9 mouse cellular contexts compared by ENCODE assay signal in the genomic region with DNA sequence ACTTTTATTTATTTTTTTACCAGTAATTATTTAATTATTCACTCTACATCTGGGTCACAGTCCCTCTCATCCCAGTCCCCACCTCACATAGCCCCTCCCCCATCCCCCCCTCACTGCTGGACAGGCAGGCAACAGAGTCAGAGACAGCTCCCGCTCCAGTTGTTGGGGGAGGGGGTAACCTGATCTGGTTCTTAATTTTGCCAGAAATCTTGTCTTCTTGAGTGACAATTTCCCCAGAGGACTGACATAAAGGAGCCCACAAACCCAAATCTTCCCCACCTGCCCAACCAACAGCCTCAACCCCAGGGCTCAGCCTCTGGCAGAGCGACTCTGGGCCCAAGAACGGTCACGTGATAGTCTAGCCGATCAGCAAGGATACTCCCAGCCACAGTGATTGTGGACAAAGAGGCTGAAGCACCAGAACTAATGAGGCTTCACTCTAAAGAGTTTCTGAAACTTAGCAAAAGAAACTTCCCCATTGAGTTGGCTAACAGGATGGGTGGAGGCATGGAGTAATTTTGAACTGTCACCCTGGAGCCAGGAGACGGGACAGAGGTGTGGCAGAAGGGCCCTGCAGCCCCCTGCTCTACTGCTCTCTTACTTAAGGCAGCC. TPM values are rescaled to one million over a fixed set of nuclear protein-coding genes. Genes with fewer than 3 reads are reported as not detected.
DNase-seq lines count a peak whose midpoint lies in the region; ATAC-seq and TF ChIP-seq lines count a peak whose summit lies in the region.
"Had no signal": no experiment of that assay in that cellular context is flagged by ENCODE, and none has a peak within 500 bp of the region (broad histone marks: within the 10 kb centered on the region; RNA-seq: fewer than 3 reads in every experiment).

No protein-coding gene starts in this region.

- peak overlapping the region; percentile 47; the same call in 1 of the 2 replicates for H3K27ac ChIP-seq in kidney, postnatal 0 days
- H3K27ac ChIP-seq in limb, embryonic 15.5 days: peak overlapping the region; percentile 60

- 0 out of 2 replicates have a peak, but pooled peaks cover 3% of the 10 kb centered on the region for H3K36me3 ChIP-seq in kidney, postnatal 0 days (ENCODE audit: insufficient read depth, low read length)
- peaks cover 7% of the 10 kb centered on the region; the same call in 1 of the 2 replicates for H3K36me3 ChIP-seq in limb, embryonic 15.5 days

- TF ChIP-seq CTCF in kidney, postnatal 0 days (IDR thresholded peaks at IDR 0.05; ENCODE audit: low read depth): no peak

- no peaks in the 10 kb centered on the region for H3K9me3 ChIP-seq in kidney, postnatal 0 days (replicated peaks; ENCODE audit: low read length)
- H3K9me3 ChIP-seq in limb, embryonic 15.5 days: no peaks in the 10 kb centered on the region

- no peak overlapping the region for H3K9ac ChIP-seq in kidney, postnatal 0 days (ENCODE audit: low read depth, low read length)
- no peak overlapping the region for H3K9ac ChIP-seq in limb, embryonic 15.5 days

- H3K27me3 ChIP-seq in kidney, postnatal 0 days (ENCODE audit: insufficient read depth, low read length): no peaks in the 10 kb centered on the region
- H3K27me3 ChIP-seq in limb, embryonic 15.5 days: no peaks in the 10 kb centered on the region

- peak; percentile 39 for DNase-seq in cerebellum, adult 11-12 months
- no peak for DNase-seq in cerebellum, postnatal 4 days (ENCODE audit: low spot score in 2 of 2)
- peak; percentile 32 for DNase-seq in kidney, postnatal 0 days (ENCODE audit: low spot score)
- DNase-seq in kidney, postnatal 4 days: no peak
- DNase-seq in Muller cell, postnatal 12 days (ENCODE audit: inconsistent ontology term): peak; percentile 19
- no peak for DNase-seq in left cerebral cortex, adult 9 months (ENCODE audit: low spot score in 2 of 2)
- no peak for DNase-seq in yolk sac, embryonic 10.5 days (ENCODE audit: low spot score)
- DNase-seq: gastrocnemius, postnatal 14 days had no signal

- H3K4me2 ChIP-seq in kidney, postnatal 0 days (ENCODE audit: low read length): no peak overlapping the region
- no peak overlapping the region for H3K4me2 ChIP-seq in limb, embryonic 15.5 days

- no peak overlapping the region for H3K4me3 ChIP-seq in kidney, postnatal 0 days (replicated peaks; ENCODE audit: low read depth, low read length)
- H3K4me3 ChIP-seq in limb, embryonic 15.5 days: no peak overlapping the region

- ATAC-seq in kidney, postnatal 0 days (replicated peaks; ENCODE audit: low FRiP score, low read depth): no peak
- no peak for ATAC-seq in limb, embryonic 15.5 days (ENCODE audit: insufficient number of reproducible peaks, low FRiP score, low TSS enrichment, low read depth)

- peaks cover 28% of the 10 kb centered on the region for H3K4me1 ChIP-seq in kidney, postnatal 0 days (replicated peaks; ENCODE audit: insufficient read depth, low read length)
- H3K4me1 ChIP-seq in limb, embryonic 15.5 days: peaks cover 27% of the 10 kb centered on the region

- 33% methylated on average over 6 of the region's 6 CpGs for WGBS in kidney, postnatal 0 days
- WGBS in limb, embryonic 15.5 days: 55% methylated on average over 6 of the region's 6 CpGs

RNA-seq across cellular contexts. Expression of a gene that starts 22.3 kb away (rescaled TPM):
- 45.2 and 46.8 TPM in 2 replicates for polyA plus RNA-seq in kidney, postnatal 0 days (2015; fragmentation: Nextera tagmentation; extraction: Ambion mirVana)
- 33.8 and 34.4 TPM in 2 replicates for polyA plus RNA-seq in limb, embryonic 15.5 days (2015; fragmentation: Nextera tagmentation; extraction: Ambion mirVana)

Comparison
In these comparisons a context has a peak if more than half of its experiments do, and no peak if none do; other contexts are left out.
1. DNase-seq: peak in cerebellum, adult 11-12 months (single experiment), kidney, postnatal 0 days (single experiment) and Muller cell, postnatal 12 days (single experiment); none in cerebellum, postnatal 4 days (0 of 2), kidney, postnatal 4 days (0 of 2), left cerebral cortex, adult 9 months (0 of 2) and yolk sac, embryonic 10.5 days (single experiment).